Mouse (Mus musculus) kidney, adult 2 months (tissue): ENCODE results near the gene Atg4a-ps.

Source experiments
- CTCF ChIP-seq: fragments of 200-500 bp; conservative IDR thresholded peaks from 2 replicates; pipeline ENCODE4 v1.5.1; 2011; ENCODE audit warnings: low read depth, mild to moderate bottlenecking, control low read depth, low read length, moderate library complexity, mixed read lengths; ENCODE audit not compliant: insufficient read depth, insufficient read length
- POLR2A ChIP-seq: fragments of 200-500 bp; IDR thresholded peaks from one replicate; pipeline ENCODE4 v1.6.1; 2011; ENCODE audit warnings: low read depth, low read length, control low read depth

- no peak for TF ChIP-seq POLR2A
- no peak for TF ChIP-seq CTCF
Observed at GRCm38 (mm10) chr3:103620101-103620500, 25.8 kb downstream of the Atg4a-ps start.
